Mouse (Mus musculus) kidney, adult 2 months (tissue): Measurements from ENCODE around the gene Acsl1. TPM values are rescaled to one million over a fixed set of nuclear protein-coding genes. Genes with fewer than 3 reads are reported as not detected.

Source experiments
- DNase-seq: peaks from one replicate; pipeline ENCODE4 v3.0.0; 2021
- H3K27ac ChIP-seq: fragments of 200-500 bp; 2 replicates; pipeline ENCODE4 v1.5.1; 2012; ENCODE audit warnings: low read depth, low read length, control low read depth, inconsistent platforms; ENCODE audit not compliant: insufficient read depth
- H3K27me3 ChIP-seq: fragments of 200-500 bp; replicated peaks from 2 replicates; pipeline ENCODE4 v1.6.1; 2012; ENCODE audit warnings: mild to moderate bottlenecking, moderate library complexity, low read length, inconsistent platforms; ENCODE audit not compliant: control insufficient read depth, insufficient read depth
- H3K36me3 ChIP-seq: fragments of 200-500 bp; 2 replicates; pipeline ENCODE4 v1.6.1; 2012; ENCODE audit warnings: mild to moderate bottlenecking, moderate library complexity, low read length, inconsistent platforms; ENCODE audit not compliant: control insufficient read depth, insufficient read depth
- H3K4me1 ChIP-seq: fragments of 200-500 bp; 2 replicates; pipeline ENCODE4 v1.6.1; 2011; ENCODE audit warnings: low read length; ENCODE audit not compliant: control insufficient read depth, insufficient read depth
- H3K4me3 ChIP-seq: fragments of 200-500 bp; 2 replicates; pipeline ENCODE4 v1.5.1; 2011; ENCODE audit warnings: mild to moderate bottlenecking, low read depth, low read length, control low read depth; ENCODE audit not compliant: insufficient read depth
- CTCF ChIP-seq: fragments of 200-500 bp; conservative IDR thresholded peaks from 2 replicates; pipeline ENCODE4 v1.5.1; 2011; ENCODE audit warnings: low read depth, mild to moderate bottlenecking, control low read depth, low read length, moderate library complexity, mixed read lengths; ENCODE audit not compliant: insufficient read depth, insufficient read length
- POLR2A ChIP-seq: fragments of 200-500 bp; IDR thresholded peaks from one replicate; pipeline ENCODE4 v1.6.1; 2011; ENCODE audit warnings: low read depth, low read length, control low read depth
- WGBS: fragments of 180-500 bp; shearing (Covaris S2); methylation state at CpG from one replicate; pipeline ENCODE4 v1.1.7; 2018; 5-methylcytosine and 5-hydroxymethylcytosine counted together
- polyA plus RNA-seq: library from polyadenylated mRNA; depleted of rRNA; stranded (reverse); fragments of >200 nt; gene quantifications from 2 replicates; pipeline ENCODE4 v1.2.3, GENCODE M21; 2012

Acsl1 gene
- polyA plus RNA-seq, 1 experiment: 212 TPM

GRCm38 (mm10) chr8:46484077-46484476, 13.2 kb downstream of the Acsl1 start:
- DNase-seq: peak; percentile 58
- no peak for TF ChIP-seq POLR2A
- no peak for TF ChIP-seq CTCF
- Histone ChIP-seq H3K4me1 (peaks cover 17% of the 10 kb centered on the region; the same call in 1 of the 2 replicates), H3K4me3 (no peak overlapping the region), H3K27ac (no peak overlapping the region), H3K36me3 (no peaks in the 10 kb centered on the region), H3K27me3 (no peaks in the 10 kb centered on the region)
- 21% methylated on average over 4 of the region's 4 CpGs for WGBS

GRCm38 (mm10) chr8:46484931-46485463, 14.2 kb downstream of the Acsl1 start:
- Histone ChIP-seq H3K36me3 (no peaks in the 10 kb centered on the region), H3K4me1 (peaks cover 16% of the 10 kb centered on the region; the same call in 1 of the 2 replicates), H3K4me3 (no peak overlapping the region), H3K27me3 (no peaks in the 10 kb centered on the region), H3K27ac (no peak overlapping the region)
- TF ChIP-seq CTCF: no peak
- no peak for TF ChIP-seq POLR2A
- WGBS: 91% methylated on average over 8 of the region's 8 CpGs
- DNase-seq: peak; percentile 1

- Histone ChIP-seq H3K27ac (peak overlapping the region; percentile 51), H3K4me3 (no peak overlapping the region), H3K36me3 (no peaks in the 10 kb centered on the region), H3K27me3 (no peaks in the 10 kb centered on the region), H3K4me1 (peaks cover 25% of the 10 kb centered on the region; the same call in 1 of the 2 replicates)
- peak; percentile 61 for DNase-seq
- WGBS: 31% methylated on average over 7 of the region's 7 CpGs
- TF ChIP-seq CTCF (no peak), POLR2A (no peak)
These were observed 17.3 kb downstream of the Acsl1 start for GRCm38 (mm10) chr8:46488085-46488561.

- peaks cover 23% of the 10 kb centered on the region; the same call in 1 of the 2 replicates for H3K4me1 ChIP-seq
- WGBS: 73% methylated on average over 1 of the region's 1 CpGs
- H3K27ac ChIP-seq: no peak overlapping the region
- no peaks in the 10 kb centered on the region; the same call in 1 of the 2 replicates for H3K36me3 ChIP-seq
- DNase-seq: no peak
- no peak for TF ChIP-seq CTCF
- no peak for TF ChIP-seq POLR2A
- no peak overlapping the region for H3K4me3 ChIP-seq
- no peaks in the 10 kb centered on the region for H3K27me3 ChIP-seq
These were observed 18.4 kb downstream of the Acsl1 start for GRCm38 (mm10) chr8:46489196-46489595.

GRCm38 (mm10) chr8:46490250-46490649, 19.4 kb downstream of the Acsl1 start:
- no peaks in the 10 kb centered on the region for H3K27me3 ChIP-seq
- peaks cover 26% of the 10 kb centered on the region; the same call in 1 of the 2 replicates for H3K4me1 ChIP-seq
- TF ChIP-seq POLR2A (no peak), CTCF (no peak)
- 59% methylated on average over 8 of the region's 8 CpGs for WGBS
- H3K27ac ChIP-seq: peak overlapping the region; percentile 41
- peaks cover 1% of the 10 kb centered on the region; the same call in 1 of the 2 replicates for H3K36me3 ChIP-seq
- no peak overlapping the region for H3K4me3 ChIP-seq
- DNase-seq: no peak

GRCm38 (mm10) chr8:46490821-46491220, 20.0 kb downstream of the Acsl1 start:
- DNase-seq: peak; percentile 90
- no peaks in the 10 kb centered on the region for H3K27me3 ChIP-seq
- peak overlapping the region; percentile 49 for H3K4me3 ChIP-seq
- H3K4me1 ChIP-seq: peaks cover 27% of the 10 kb centered on the region; the same call in 1 of the 2 replicates
- H3K27ac ChIP-seq: peak overlapping the region; percentile 91
- 44% methylated on average over 6 of the region's 6 CpGs for WGBS
- H3K36me3 ChIP-seq: peaks cover 1% of the 10 kb centered on the region; the same call in 1 of the 2 replicates
- TF ChIP-seq CTCF: no peak
- TF ChIP-seq POLR2A: no peak

- Histone ChIP-seq H3K27me3 (no peaks in the 10 kb centered on the region), H3K4me1 (peaks cover 34% of the 10 kb centered on the region; the same call in 1 of the 2 replicates), H3K27ac (peak overlapping the region; percentile 77), H3K36me3 (peaks cover 1% of the 10 kb centered on the region; the same call in 1 of the 2 replicates), H3K4me3 (no peak overlapping the region)
- DNase-seq: peak; percentile 51
- 60% methylated on average over 11 of the region's 11 CpGs for WGBS
- TF ChIP-seq POLR2A (no peak), CTCF (no peak)
These were observed 22.8 kb downstream of the Acsl1 start for GRCm38 (mm10) chr8:46493495-46494170.
